Mouse (Mus musculus): ENCODE results near the gene Sun2.

Gene Sun2

GRCm38 (mm10) chr15:79687175-79687574 lies 55.2 kb downstream of the Sun2 start:
- no peak for DNase-seq (ENCODE audit: low read depth, low spot score)

DNA sequence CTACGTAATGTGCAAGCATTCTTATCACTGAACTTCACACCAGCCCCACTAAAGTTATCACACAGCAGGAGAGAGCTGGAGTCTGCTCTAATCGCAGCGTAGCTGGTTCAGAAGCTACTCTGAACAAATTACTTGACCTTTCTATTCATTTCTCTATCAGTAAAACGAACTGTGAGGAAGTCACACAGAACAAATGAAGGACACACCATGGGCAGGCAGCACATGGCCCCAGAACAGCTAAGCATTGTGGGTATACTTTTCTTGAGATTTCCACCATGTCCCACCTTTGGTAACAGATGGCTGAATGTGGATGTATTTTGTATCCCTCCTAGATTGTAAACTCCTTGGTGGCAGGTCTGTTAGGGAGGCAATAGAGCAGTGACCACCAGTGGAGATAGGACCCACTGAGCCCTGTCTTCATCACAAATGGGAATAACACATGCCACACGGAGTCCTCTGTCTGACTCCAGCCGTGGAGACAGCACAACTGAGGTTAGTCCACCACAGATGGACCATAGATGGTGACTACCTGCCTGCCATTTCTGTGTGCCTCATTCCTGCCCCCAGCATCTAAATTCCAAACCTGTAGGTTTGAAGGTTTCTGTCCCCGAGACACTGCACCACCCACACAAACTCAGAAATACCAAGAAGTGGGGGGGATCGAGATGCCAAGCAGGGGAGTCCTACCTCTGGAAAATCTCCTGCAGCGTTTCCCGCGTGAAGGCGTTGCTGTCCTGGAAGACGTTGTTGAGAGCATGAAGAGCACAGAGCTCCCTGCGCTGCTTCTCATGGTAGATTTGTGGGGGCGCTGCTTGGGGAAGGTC lies 56.1 kb downstream of the Sun2 start:
- DNase-seq (ENCODE audit: low read depth, low spot score) = no peak

- no peak for DNase-seq (ENCODE audit: low read depth, low spot score)
Measured at GRCm38 (mm10) chr15:79685141-79685641, 57.1 kb downstream of the Sun2 start.

DNA sequence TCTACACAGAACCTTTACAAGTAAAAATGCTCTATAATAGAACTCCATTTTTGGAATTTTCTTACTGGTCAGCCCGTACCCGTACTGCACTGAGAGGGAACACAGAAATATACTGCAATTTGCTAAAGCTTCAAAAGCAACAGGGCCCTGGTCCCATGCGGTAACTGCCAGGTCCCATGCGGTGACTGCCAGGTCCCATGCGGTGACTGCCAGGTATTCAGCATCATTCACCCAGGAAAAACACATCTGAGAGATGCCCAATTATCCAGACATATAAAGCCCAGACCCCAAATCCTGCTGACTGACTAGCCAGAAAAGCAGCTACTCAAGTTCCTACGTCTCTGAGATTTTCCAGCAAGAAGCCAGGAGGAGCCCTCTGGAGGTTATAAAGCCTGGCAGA lies 57.7 kb downstream of the Sun2 start:
- no peak for DNase-seq (ENCODE audit: low read depth, low spot score)

- no peak for DNase-seq (ENCODE audit: low read depth, low spot score)
Measured at GRCm38 (mm10) chr15:79683707-79684465, 58.5 kb downstream of the Sun2 start.

DNA sequence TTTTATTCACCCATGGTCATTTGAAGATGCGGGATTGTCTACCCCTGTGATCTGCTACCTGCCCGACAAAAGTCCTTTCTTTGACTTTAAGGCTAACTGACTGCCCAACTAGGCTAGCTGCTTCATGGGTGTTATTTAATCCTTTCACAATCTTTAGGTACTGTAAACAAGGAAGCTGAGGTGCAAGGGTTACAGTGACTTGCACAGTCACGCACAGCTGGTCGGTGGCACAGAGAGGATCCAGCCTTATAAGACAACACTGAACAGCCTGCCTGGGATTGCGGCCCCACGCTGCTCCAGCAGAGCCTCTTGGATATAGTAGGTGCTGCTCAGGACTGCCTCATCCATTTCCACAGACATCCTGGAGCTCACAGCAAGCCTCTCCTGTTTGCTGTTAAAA lies 59.2 kb downstream of the Sun2 start:
- DNase-seq (ENCODE audit: low read depth, low spot score) = no peak

DNA sequence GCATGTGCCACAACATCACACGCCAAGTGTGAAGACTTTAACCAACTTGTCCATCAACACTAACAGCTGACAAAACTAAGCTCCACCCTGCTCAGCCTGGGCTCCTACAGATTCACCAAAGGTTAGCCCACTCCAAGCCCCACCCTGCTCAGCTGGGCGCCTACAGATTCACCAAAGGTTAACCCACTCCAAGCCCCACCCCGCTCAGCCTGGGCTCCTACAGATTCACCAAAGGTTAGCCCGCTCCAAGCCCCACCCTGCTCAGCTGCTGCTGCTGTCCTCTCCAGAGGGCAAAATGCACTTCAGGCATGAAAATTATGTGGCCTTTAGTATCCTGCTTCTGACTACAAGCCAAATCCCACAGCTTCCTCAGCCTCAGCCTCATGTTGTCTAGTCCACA lies 60.4 kb downstream of the Sun2 start:
- DNase-seq (ENCODE audit: low read depth, low spot score) = no peak

- DNase-seq (ENCODE audit: low read depth, low spot score) = no peak
Measured at GRCm38 (mm10) chr15:79677936-79678335, 64.4 kb downstream of the Sun2 start.

All from brain, embryonic 18.5 days (tissue).